Mouse (Mus musculus) midbrain, embryonic 16.5 days (tissue): ENCODE measurements around the gene Rnh1. TPM values are rescaled to one million over a fixed set of nuclear protein-coding genes. Genes with fewer than 3 reads are reported as not detected.

Experiments used
- ATAC-seq: fragments of 200-750 bp; cut with Nextera tagmentation; 2 replicates; pipeline ENCODE4 v1.8.0; 2017; ENCODE audit warnings: moderate TSS enrichment
- H3K27ac ChIP-seq: fragments of 300-500 bp; sonication (generic); 2 replicates; pipeline ENCODE4 v1.5.1; 2014; ENCODE audit warnings: mild to moderate bottlenecking, low read length, mixed read lengths
- H3K27me3 ChIP-seq: fragments of 300-500 bp; sonication (generic); 2 replicates; pipeline ENCODE4 v1.6.1; 2014; ENCODE audit warnings: low read depth, low read length, mixed read lengths; ENCODE audit not compliant: control insufficient read depth, insufficient read depth
- H3K36me3 ChIP-seq: fragments of 300-500 bp; sonication (generic); 2 replicates; pipeline ENCODE4 v1.6.1; 2014; ENCODE audit warnings: mild to moderate bottlenecking, low read length, moderate library complexity, mixed read lengths; ENCODE audit not compliant: control insufficient read depth, insufficient read depth
- H3K4me1 ChIP-seq: fragments of 300-500 bp; sonication (generic); 2 replicates; pipeline ENCODE4 v1.6.1; 2014; ENCODE audit warnings: mild to moderate bottlenecking, low read length, mixed read lengths; ENCODE audit not compliant: control insufficient read depth, insufficient read depth
- H3K4me2 ChIP-seq: fragments of 300-500 bp; sonication (generic); 2 replicates; pipeline ENCODE4 v1.6.1; 2014; ENCODE audit warnings: mild to moderate bottlenecking, low read length, mixed read lengths
- H3K4me3 ChIP-seq: fragments of 300-500 bp; sonication (generic); 2 replicates; pipeline ENCODE4 v1.5.1; 2014; ENCODE audit warnings: low read depth, mild to moderate bottlenecking, low read length, moderate library complexity, mixed read lengths
- H3K9ac ChIP-seq: fragments of 300-500 bp; sonication (generic); 2 replicates; pipeline ENCODE4 v1.6.1; 2014; ENCODE audit warnings: low read depth, low read length, mixed read lengths
- H3K9me3 ChIP-seq: fragments of 300-500 bp; sonication (generic); replicated peaks from 2 replicates; pipeline ENCODE4 v1.6.1; 2014; ENCODE audit warnings: mild to moderate bottlenecking, low read length, mixed read lengths; ENCODE audit not compliant: control insufficient read depth, poor library complexity, severe bottlenecking
- WGBS: fragments of 180-500 bp; shearing (Covaris S2); extraction: QIAGEN DNeasy Blood & Tissue Kit; methylation state at CpG from one replicate; pipeline ENCODE4 v1.1.7; 2014; 5-methylcytosine and 5-hydroxymethylcytosine counted together
- polyA plus RNA-seq: library from polyadenylated mRNA; unstranded; fragments of >200 nt; fragmentation: Nextera tagmentation; extraction: Ambion mirVana; gene quantifications from 2 replicates; pipeline ENCODE4 v1.2.1, GENCODE M21; 2015

Rnh1 gene
- polyA plus RNA-seq, 1 experiment from 2014 or later = 37.8 TPM

GRCm38 (mm10) chr7:141193948-141194347 is 21.3 kb upstream of the Rnh1 start, which contains the start of the genes Hras and Lrrc56:
Gene Hras (minus strand): TSS chr7:141194005.
Gene Lrrc56 (plus strand): TSS chr7:141194157.
- under 1% methylated on average over 31 of the region's 39 CpGs for WGBS
- peak within 1 kb of the TSS; percentile 91 for H3K9ac ChIP-seq
- H3K4me2 ChIP-seq = peak within 1 kb of the TSS; percentile 99
- H3K4me3 ChIP-seq = peak within 1 kb of the TSS; percentile 94
- peak; percentile 95 for ATAC-seq
- no peaks in the 10 kb centered on the region for H3K9me3 ChIP-seq
- H3K27ac ChIP-seq = peak within 1 kb of the TSS; percentile 80
- peaks cover 30% of the 10 kb centered on the region for H3K4me1 ChIP-seq
- H3K27me3 ChIP-seq = no peaks in the 10 kb centered on the region
- H3K36me3 ChIP-seq = peaks cover 30% of the 10 kb centered on the region

DNA sequence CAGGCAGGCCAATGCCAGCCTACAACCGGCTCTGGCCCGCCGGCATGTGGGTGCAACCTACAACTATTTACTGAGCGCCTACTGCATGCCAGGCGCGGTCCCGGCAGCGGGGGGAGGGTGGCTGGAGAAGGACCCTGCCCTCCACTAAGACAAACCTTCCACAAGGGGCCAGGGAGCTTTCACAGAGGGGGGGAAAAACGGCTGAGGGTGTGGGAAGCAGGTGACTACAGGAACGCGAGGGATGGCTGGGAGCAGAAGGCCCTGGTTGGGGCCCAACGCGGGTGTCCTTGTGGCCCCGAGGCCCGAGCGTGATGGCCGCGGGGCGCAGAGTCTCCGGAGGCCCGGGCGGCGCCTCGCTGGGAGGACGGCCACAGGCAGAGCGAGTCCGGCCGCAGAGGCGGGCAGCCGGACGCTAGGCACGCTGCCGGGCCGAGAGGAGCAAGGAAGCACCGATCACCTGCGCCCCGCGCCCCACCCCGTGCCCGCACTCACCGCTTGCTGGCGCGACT is 20.7 kb upstream of the Rnh1 start:
- no peak; the same call in none of the 2 replicates for ATAC-seq

DNA sequence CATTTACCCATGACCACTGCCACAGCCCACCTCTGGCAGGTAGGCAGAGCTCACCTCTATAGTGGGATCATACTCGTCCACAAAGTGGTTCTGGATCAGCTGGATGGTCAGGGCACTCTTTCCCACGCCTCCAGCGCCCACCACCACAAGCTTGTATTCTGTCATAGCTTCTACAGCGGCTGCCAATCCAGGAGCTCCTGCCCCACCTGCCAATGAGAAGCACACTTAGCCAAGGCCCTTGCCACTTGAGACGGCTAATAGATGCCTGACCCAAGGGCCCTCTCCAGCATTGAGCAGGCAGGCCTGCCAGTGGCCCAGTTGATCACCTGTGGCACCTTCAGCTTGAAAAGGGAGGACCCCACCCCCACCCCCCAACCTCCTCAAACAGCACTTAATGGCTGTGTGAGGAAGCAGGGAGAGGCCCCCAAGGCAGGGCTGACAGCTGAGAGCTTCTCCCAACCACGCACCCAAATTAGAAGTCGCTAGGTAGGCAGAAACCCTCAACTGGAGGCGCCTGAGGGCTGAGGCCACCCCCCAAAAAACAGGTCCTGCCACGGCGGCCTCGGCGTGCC is 20.2 kb upstream of the Rnh1 start:
- H3K36me3 ChIP-seq = peaks cover 32% of the 10 kb centered on the region
- peaks cover 30% of the 10 kb centered on the region for H3K4me1 ChIP-seq
- no peaks in the 10 kb centered on the region for H3K9me3 ChIP-seq
- H3K4me2 ChIP-seq = peak overlapping the region; percentile 94
- peak overlapping the region; percentile 94 for H3K4me3 ChIP-seq
- ATAC-seq = no peak
- H3K27ac ChIP-seq = peak overlapping the region; percentile 74; the same call in 1 of the 2 replicates
- H3K9ac ChIP-seq = peak overlapping the region; percentile 91
- H3K27me3 ChIP-seq = no peaks in the 10 kb centered on the region
- 28% methylated on average over 12 of the region's 12 CpGs for WGBS

More for the DNA sequence above, 20.7 kb upstream of the Rnh1 start:
- peak overlapping the region; percentile 94 for H3K4me3 ChIP-seq
- H3K36me3 ChIP-seq = peaks cover 32% of the 10 kb centered on the region
- peak overlapping the region; percentile 74 for H3K27ac ChIP-seq
- no peaks in the 10 kb centered on the region for H3K27me3 ChIP-seq
- peak overlapping the region; percentile 91 for H3K9ac ChIP-seq
- H3K4me2 ChIP-seq = peak overlapping the region; percentile 94
- no peaks in the 10 kb centered on the region for H3K9me3 ChIP-seq
- peaks cover 30% of the 10 kb centered on the region for H3K4me1 ChIP-seq
- 2% methylated on average over 34 of the region's 43 CpGs for WGBS

DNA sequence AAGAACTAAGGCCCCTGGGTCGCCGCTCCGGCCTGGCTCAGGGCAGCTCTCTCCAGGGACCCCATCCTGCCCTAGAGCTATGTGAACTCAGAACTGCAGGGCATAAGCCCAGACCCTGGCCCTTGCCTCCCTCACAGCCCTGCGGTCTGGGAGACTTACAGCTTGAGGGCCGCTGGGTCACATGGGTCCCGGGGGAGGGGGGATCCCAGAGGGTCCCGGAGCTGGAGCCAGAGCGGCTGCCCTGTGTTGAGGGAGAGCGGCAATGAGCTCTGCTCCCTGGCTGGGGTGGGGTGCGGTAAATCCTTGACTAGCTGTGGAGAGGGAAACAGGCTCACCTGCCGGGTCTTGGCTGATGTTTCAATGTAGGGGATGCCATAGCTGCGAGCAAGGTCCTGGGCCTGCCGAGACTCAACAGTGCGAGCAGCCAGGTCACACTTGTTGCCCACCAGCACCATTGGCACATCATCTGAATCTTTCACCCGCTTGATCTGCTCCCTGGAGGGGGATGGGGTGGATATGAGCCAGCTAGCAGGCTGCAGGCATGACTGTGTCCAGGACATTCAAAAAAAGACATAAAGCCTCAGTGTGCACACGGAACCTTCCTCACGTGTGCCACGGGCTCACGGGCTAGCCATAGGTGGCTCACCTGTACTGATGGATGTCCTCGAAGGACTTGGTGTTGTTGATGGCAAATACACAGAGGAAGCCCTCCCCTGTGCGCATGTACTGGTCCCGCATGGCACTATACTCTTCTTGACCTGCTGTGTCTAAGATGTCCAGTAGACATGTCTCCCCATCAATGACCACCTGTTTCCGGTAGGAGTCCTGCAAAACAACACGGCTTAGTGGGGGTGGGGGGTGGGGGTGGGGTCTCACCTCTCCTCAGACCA is 19.4 kb upstream of the Rnh1 start:
- Histone ChIP-seq H3K4me2 (peak overlapping the region; percentile 94; the same call in 1 of the 2 replicates), H3K27me3 (no peaks in the 10 kb centered on the region), H3K9ac (peak overlapping the region; percentile 91; the same call in 1 of the 2 replicates), H3K4me3 (no peak overlapping the region), H3K36me3 (peaks cover 32% of the 10 kb centered on the region), H3K27ac (no peak overlapping the region), H3K9me3 (no peaks in the 10 kb centered on the region), H3K4me1 (peaks cover 30% of the 10 kb centered on the region)
- no peak for ATAC-seq
- 91% methylated on average over 24 of the region's 24 CpGs for WGBS

DNA sequence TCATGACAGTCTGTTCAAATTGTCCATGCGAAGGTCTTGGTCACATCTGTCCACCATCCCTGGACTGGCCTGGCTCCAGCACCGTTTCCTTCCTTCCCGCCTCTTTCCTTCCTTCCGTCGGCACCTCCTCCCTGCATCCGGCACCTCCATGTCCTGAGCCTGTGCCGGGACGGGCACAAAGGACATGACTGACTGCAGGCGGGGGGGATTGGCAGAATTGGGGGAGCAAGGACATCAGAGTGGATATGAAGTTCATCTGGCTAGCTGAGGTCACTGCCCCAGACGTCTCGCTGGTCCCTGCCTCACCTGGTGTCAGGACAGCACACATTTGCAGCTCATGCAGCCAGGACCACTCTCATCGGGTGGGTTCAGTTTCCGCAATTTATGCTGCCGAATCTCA is 18.4 kb upstream of the Rnh1 start:
- ATAC-seq = no peak
- 95% methylated on average over 14 of the region's 14 CpGs for WGBS

DNA sequence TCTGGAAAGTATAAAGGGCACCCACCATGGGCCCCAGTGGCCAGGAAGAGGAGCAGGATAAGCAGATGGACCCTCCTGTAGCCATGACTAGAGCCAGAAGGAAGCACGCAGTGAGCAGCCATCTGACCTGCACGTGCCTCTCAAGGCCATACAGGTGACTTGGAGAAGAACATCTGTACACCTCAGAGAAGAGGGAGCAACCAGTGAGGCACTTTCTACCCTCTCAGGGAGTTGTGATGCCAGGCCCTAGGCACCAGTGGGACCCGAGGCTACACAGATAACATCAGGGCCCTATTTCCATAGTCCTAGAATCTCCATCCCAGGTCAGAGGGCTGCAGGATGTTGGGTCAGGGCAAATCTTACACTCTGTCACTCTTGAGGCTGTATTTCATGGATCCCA is 17.6 kb upstream of the Rnh1 start:
- no peak for ATAC-seq
- Histone ChIP-seq H3K27ac (no peak overlapping the region), H3K9me3 (no peaks in the 10 kb centered on the region), H3K36me3 (peaks cover 32% of the 10 kb centered on the region), H3K4me2 (no peak overlapping the region), H3K27me3 (no peaks in the 10 kb centered on the region), H3K4me1 (peaks cover 24% of the 10 kb centered on the region), H3K4me3 (no peak overlapping the region), H3K9ac (no peak overlapping the region)
- 100% methylated on average over 3 of the region's 3 CpGs for WGBS

More for the DNA sequence above, 18.4 kb upstream of the Rnh1 start:
- peaks cover 30% of the 10 kb centered on the region for H3K4me1 ChIP-seq
- H3K9ac ChIP-seq = no peak overlapping the region
- H3K4me3 ChIP-seq = no peak overlapping the region
- peaks cover 32% of the 10 kb centered on the region for H3K36me3 ChIP-seq
- H3K4me2 ChIP-seq = no peak overlapping the region
- no peaks in the 10 kb centered on the region for H3K9me3 ChIP-seq
- no peaks in the 10 kb centered on the region for H3K27me3 ChIP-seq
- no peak overlapping the region for H3K27ac ChIP-seq

GRCm38 (mm10) chr7:141188733-141189132 is 16.1 kb upstream of the Rnh1 start:
- Histone ChIP-seq H3K4me2 (no peak overlapping the region), H3K9ac (no peak overlapping the region), H3K4me3 (no peak overlapping the region), H3K9me3 (no peaks in the 10 kb centered on the region), H3K27me3 (no peaks in the 10 kb centered on the region), H3K4me1 (peaks cover 15% of the 10 kb centered on the region), H3K27ac (no peak overlapping the region), H3K36me3 (peaks cover 32% of the 10 kb centered on the region)
- no peak for ATAC-seq
- WGBS = 93% methylated on average over 3 of the region's 3 CpGs

DNA sequence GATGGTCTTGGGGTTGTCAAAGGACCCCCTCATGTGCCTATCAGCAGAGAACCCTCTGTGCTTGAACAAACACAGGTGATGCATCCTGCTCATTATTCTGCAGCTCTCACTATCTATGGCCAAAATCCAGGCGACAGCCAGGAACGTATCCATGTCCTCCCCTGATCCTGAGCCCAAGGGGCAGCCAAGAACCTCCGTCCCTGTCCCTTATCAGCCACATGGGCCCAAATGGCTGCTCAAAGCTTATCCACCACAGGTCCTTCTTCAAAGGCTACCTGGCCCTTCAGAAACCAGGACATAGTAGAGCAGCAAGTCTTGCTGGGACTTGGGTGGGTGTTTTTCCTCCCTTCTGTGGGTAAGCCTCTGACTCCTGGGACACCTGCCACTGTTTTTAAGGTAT is 15.5 kb upstream of the Rnh1 start:
- no peak for ATAC-seq
- H3K27me3 ChIP-seq = no peaks in the 10 kb centered on the region
- 81% methylated on average over 3 of the region's 3 CpGs for WGBS

More for the DNA sequence above, 15.5 kb upstream of the Rnh1 start:
- no peaks in the 10 kb centered on the region for H3K9me3 ChIP-seq
- H3K27ac ChIP-seq = no peak overlapping the region
- H3K4me1 ChIP-seq = peaks cover 15% of the 10 kb centered on the region
- H3K4me2 ChIP-seq = no peak overlapping the region
- H3K9ac ChIP-seq = no peak overlapping the region
- no peak overlapping the region for H3K4me3 ChIP-seq
- H3K36me3 ChIP-seq = peaks cover 32% of the 10 kb centered on the region
